ENCODE assay signal across 8 mouse cellular contexts in the genomic region with DNA sequence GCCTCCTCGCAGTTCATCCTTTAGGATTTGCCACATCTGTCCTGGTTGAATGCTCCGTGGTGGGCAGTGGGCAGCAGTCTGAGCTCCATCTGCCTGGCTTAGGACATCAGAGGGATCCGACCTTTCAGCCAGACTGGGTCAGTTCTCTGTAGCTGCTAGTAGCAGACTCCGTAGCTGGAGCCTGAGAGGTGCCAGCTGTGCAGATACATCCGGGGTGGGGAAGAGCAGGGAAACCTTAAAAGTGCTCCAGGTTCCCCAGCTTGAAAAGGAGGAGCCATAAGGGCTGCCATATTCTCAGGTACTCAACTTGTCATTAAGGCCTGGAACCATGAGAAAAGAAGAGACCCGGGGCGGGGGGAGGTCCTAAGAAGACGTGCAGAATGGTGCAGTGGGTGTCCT. TPM values are rescaled to one million over a fixed set of nuclear protein-coding genes. Genes with fewer than 3 reads are reported as not detected.
DNase-seq lines count a peak whose midpoint lies in the region; ATAC-seq and TF ChIP-seq lines count a peak whose summit lies in the region.

No protein-coding gene starts in this region.

- H3K27ac ChIP-seq in heart, embryonic 13.5 days (replicated peaks) = no peak overlapping the region
- no peak overlapping the region for H3K27ac ChIP-seq in MEL (ENCODE audit: control insufficient read depth, low read depth, low read length)
- H3K27ac ChIP-seq in hindbrain, embryonic 16.5 days (ENCODE audit: low read depth, low read length) = no peak overlapping the region
- H3K27ac ChIP-seq in midbrain, embryonic 12.5 days (replicated peaks) = no peak overlapping the region

- no peak for DNase-seq in heart, postnatal 36 days
- DNase-seq in MEL (ENCODE audit: low read depth, low spot score) = no peak
- no peak for DNase-seq in Muller cell, postnatal 12 days (ENCODE audit: inconsistent ontology term)
- no peak for DNase-seq in cerebellum, postnatal 4 days (ENCODE audit: low spot score in 2 of 2)
- no peak for DNase-seq in spleen, postnatal 10 days (ENCODE audit: low spot score in 2 of 2)

- H3K9ac ChIP-seq in heart, embryonic 13.5 days = peak overlapping the region; percentile 80
- peak overlapping the region; percentile 79 for H3K9ac ChIP-seq in MEL (ENCODE audit: control insufficient read depth, low read depth, low read length, poor library complexity, severe bottlenecking)
- peak overlapping the region; percentile 55; the same call in 1 of the 2 replicates for H3K9ac ChIP-seq in hindbrain, embryonic 16.5 days (ENCODE audit: low read depth, low read length)
- no peak overlapping the region for H3K9ac ChIP-seq in midbrain, embryonic 12.5 days (replicated peaks)

- peaks cover 10% of the 10 kb centered on the region for H3K9me3 ChIP-seq in heart, embryonic 13.5 days
- H3K9me3 ChIP-seq in MEL (replicated peaks; ENCODE audit: insufficient read depth, low read length) = no peaks in the 10 kb centered on the region
- H3K9me3 ChIP-seq in hindbrain, embryonic 16.5 days (ENCODE audit: control insufficient read depth, low read length) = no peaks in the 10 kb centered on the region
- H3K9me3 ChIP-seq in midbrain, embryonic 12.5 days = peaks cover 8% of the 10 kb centered on the region; the same call in 1 of the 2 replicates

- peaks cover 45% of the 10 kb centered on the region for H3K36me3 ChIP-seq in heart, embryonic 13.5 days
- H3K36me3 ChIP-seq in MEL (ENCODE audit: control insufficient read depth in 1 of 2, insufficient read depth in 2 of 2, low read length in 2 of 2) = 0 out of 4 replicates have a peak, but pooled peaks cover 0 to 2% of the 10 kb centered on the region in 2 experiments
- no peaks in the 10 kb centered on the region; the same call in 1 of the 2 replicates for H3K36me3 ChIP-seq in hindbrain, embryonic 16.5 days (ENCODE audit: control insufficient read depth, insufficient read depth, low read length)
- H3K36me3 ChIP-seq in midbrain, embryonic 12.5 days = peaks cover 15% of the 10 kb centered on the region

- H3K4me2 ChIP-seq in heart, embryonic 13.5 days = peak overlapping the region; percentile 99
- H3K4me2 ChIP-seq in hindbrain, embryonic 16.5 days (ENCODE audit: low read length) = peak overlapping the region; percentile 67
- H3K4me2 ChIP-seq in midbrain, embryonic 12.5 days (replicated peaks) = peak overlapping the region; percentile 69

- 0 out of 2 replicates have a peak, but pooled peaks have one; percentile 12 for ATAC-seq in heart, embryonic 13.5 days (ENCODE audit: extremely low read depth, insufficient number of reproducible peaks, low FRiP score, low TSS enrichment)
- 0 out of 2 replicates have a peak, but pooled peaks have one; percentile 18 for ATAC-seq in hindbrain, embryonic 16.5 days
- ATAC-seq in midbrain, embryonic 12.5 days (ENCODE audit: low FRiP score, low read depth) = no peak

- H3K4me1 ChIP-seq in heart, embryonic 13.5 days = peaks cover 11% of the 10 kb centered on the region
- H3K4me1 ChIP-seq in MEL (ENCODE audit: control insufficient read depth in 1 of 2, insufficient read depth in 2 of 2, low read length in 2 of 2) = peaks cover 0 to 8% of the 10 kb centered on the region in 2 experiments; a peak in 2 of 4 replicates
- peaks cover 7% of the 10 kb centered on the region for H3K4me1 ChIP-seq in hindbrain, embryonic 16.5 days (ENCODE audit: control insufficient read depth, insufficient read depth, low read depth, low read length)
- H3K4me1 ChIP-seq in midbrain, embryonic 12.5 days = peaks cover 10% of the 10 kb centered on the region

- TF ChIP-seq CTCF in MEL (IDR thresholded peaks at IDR 0.05 in 2 of 3, conservative IDR thresholded peaks at IDR 0.05 in 1 of 3; ENCODE audit: control insufficient read depth in 1 of 3, insufficient read depth in 1 of 3, low read depth in 2 of 3, low read length in 3 of 3, poor library complexity in 1 of 3, severe bottlenecking in 1 of 3) = no peak

- H3K4me3 ChIP-seq in heart, embryonic 13.5 days = peak overlapping the region; percentile 60
- H3K4me3 ChIP-seq in MEL (ENCODE audit: control insufficient read depth in 1 of 2, insufficient read depth in 1 of 2, low read depth in 2 of 2, low read length in 2 of 2) = peak overlapping the region; percentile 31 to 70; a peak in 3 of 4 replicates
- H3K4me3 ChIP-seq in hindbrain, embryonic 16.5 days (ENCODE audit: low read length) = peak overlapping the region; percentile 39
- H3K4me3 ChIP-seq in midbrain, embryonic 12.5 days = peak overlapping the region; percentile 42

- intact Hi-C loops in heart, postnatal 36 days (cut with DNase I) = loop anchor here (5.0 kb wide), 1 partner anchor 116 kb away; no protein-coding TSS in a partner anchor

- no peak for TF ChIP-seq EP300 in MEL (IDR thresholded peaks at IDR 0.05; ENCODE audit: low read depth in 1 of 2, low read length in 2 of 2)

- peaks cover 4% of the 10 kb centered on the region for H3K79me2 ChIP-seq in MEL (ENCODE audit: control insufficient read depth, insufficient read depth, low read length, poor library complexity)

- WGBS in heart, embryonic 13.5 days = 27% methylated on average over 8 of the region's 8 CpGs
- WGBS in hindbrain, embryonic 16.5 days = 28% methylated on average over 8 of the region's 8 CpGs
- WGBS in midbrain, embryonic 12.5 days = 33% methylated on average over 8 of the region's 8 CpGs

- TF ChIP-seq POLR2A in MEL (IDR thresholded peaks at IDR 0.05; ENCODE audit: control insufficient read depth in 1 of 2, insufficient read depth in 1 of 2, low read depth in 1 of 2, low read length in 2 of 2, poor library complexity in 1 of 2) = no peak

- no peak for TF ChIP-seq RAD21 in MEL (IDR thresholded peaks at IDR 0.05; ENCODE audit: low read depth, low read length)

- peaks cover 9% of the 10 kb centered on the region; the same call in 1 of the 2 replicates for H3K27me3 ChIP-seq in heart, embryonic 13.5 days (replicated peaks)
- H3K27me3 ChIP-seq in MEL (ENCODE audit: control insufficient read depth in 1 of 2, insufficient read depth in 2 of 2, low read length in 2 of 2) = no peaks in the 10 kb centered on the region
- H3K27me3 ChIP-seq in hindbrain, embryonic 16.5 days (replicated peaks; ENCODE audit: control insufficient read depth, insufficient read depth, low read length) = peaks cover 7% of the 10 kb centered on the region
- H3K27me3 ChIP-seq in midbrain, embryonic 12.5 days = peaks cover 33% of the 10 kb centered on the region

TF ChIP-seq in MEL, 35 proteins besides CTCF, POLR2A, EP300 and RAD21 (continues in another document):
- TF ChIP-seq ZKSCAN1 (IDR thresholded peaks at IDR 0.05; ENCODE audit: low read depth, low read length) (no peak), RCOR1 (IDR thresholded peaks at IDR 0.05; ENCODE audit: low read depth, low read length) (no peak), POLR2AphosphoS5 (IDR thresholded peaks at IDR 0.05; ENCODE audit: borderline replicate concordance, low read depth, low read length) (no peak), JUND (IDR thresholded peaks at IDR 0.05; ENCODE audit: low read depth, low read length) (no peak), MAX (IDR thresholded peaks at IDR 0.05; ENCODE audit: low read length) (no peak)

RNA-seq across cellular contexts. Expression of a gene that starts 0.4 kb away (rescaled TPM):
- 1.3 and 1.8 TPM in 2 replicates for polyA plus RNA-seq in heart, embryonic 13.5 days (2015; fragmentation: Nextera tagmentation; extraction: Ambion mirVana)
- not detected for total RNA-seq in heart, postnatal 36 days (2021)
- 4.6 and 5.5 TPM in 2 replicates for total RNA-seq in MEL (2012; rRNA removed)
- 1 to 10 TPM in 1 of 2 experiments, not detected in 1; 9.1 TPM for polyA plus RNA-seq in MEL (2012; ENCODE audit: insufficient read depth in 1 of 2, insufficient read length in 2 of 2, low read depth in 1 of 2, low replicate concordance in 2 of 2, missing spikeins in 1 of 2)
- polyA plus RNA-seq in hindbrain, embryonic 16.5 days (2015; fragmentation: Nextera tagmentation; extraction: Ambion mirVana) = 0.21 and 0.31 TPM in 2 replicates
- 0.48 and 0.59 TPM in 2 replicates for polyA plus RNA-seq in midbrain, embryonic 12.5 days (2016; fragmentation: Nextera tagmentation; extraction: Ambion mirVana)

RNA-seq across cellular contexts. Expression of a gene that starts 15.0 kb away (rescaled TPM):
- 43.7 and 48.6 TPM in 2 replicates for polyA plus RNA-seq in heart, embryonic 13.5 days (2015; fragmentation: Nextera tagmentation; extraction: Ambion mirVana)
- 10 to 100 TPM; 36.6 to 48.8 TPM for total RNA-seq in heart, postnatal 36 days (2021)
- not detected in 2 replicates for total RNA-seq in MEL (2012; rRNA removed)
- not detected for polyA plus RNA-seq in MEL (2012; ENCODE audit: insufficient read depth in 1 of 2, insufficient read length in 2 of 2, low read depth in 1 of 2, low replicate concordance in 2 of 2, missing spikeins in 1 of 2)
- 0.30 and 0.54 TPM in 2 replicates for polyA plus RNA-seq in hindbrain, embryonic 16.5 days (2015; fragmentation: Nextera tagmentation; extraction: Ambion mirVana)
- polyA plus RNA-seq in midbrain, embryonic 12.5 days (2016; fragmentation: Nextera tagmentation; extraction: Ambion mirVana) = 0.11 TPM in 1 of 2 replicates, not detected in the other

RNA-seq across cellular contexts. Expression of a gene that starts 32.8 kb away (rescaled TPM):
- 92.0 and 107 TPM in 2 replicates for polyA plus RNA-seq in heart, embryonic 13.5 days (2015; fragmentation: Nextera tagmentation; extraction: Ambion mirVana)
- total RNA-seq in heart, postnatal 36 days (2021) = 10 to 100 TPM; 47.4 to 51.9 TPM
- total RNA-seq in MEL (2012; rRNA removed) = 110 and 131 TPM in 2 replicates
- polyA plus RNA-seq in MEL (2012; ENCODE audit: insufficient read depth in 1 of 2, insufficient read length in 2 of 2, low read depth in 1 of 2, low replicate concordance in 2 of 2, missing spikeins in 1 of 2) = 100 to 1,000 TPM in 1 of 2 experiments, not detected in 1; 145 TPM
- 140 and 145 TPM in 2 replicates for polyA plus RNA-seq in hindbrain, embryonic 16.5 days (2015; fragmentation: Nextera tagmentation; extraction: Ambion mirVana)
- 153 and 155 TPM in 2 replicates for polyA plus RNA-seq in midbrain, embryonic 12.5 days (2016; fragmentation: Nextera tagmentation; extraction: Ambion mirVana)

RNA-seq across cellular contexts. Expression of a gene that starts 43.9 kb away (rescaled TPM):
- 0.07 TPM in 1 of 2 replicates, not detected in the other for polyA plus RNA-seq in heart, embryonic 13.5 days (2015; fragmentation: Nextera tagmentation; extraction: Ambion mirVana)
- under 1 TPM in 1 of 2 experiments, not detected in 1; 0.05 TPM for total RNA-seq in heart, postnatal 36 days (2021)
- total RNA-seq in MEL (2012; rRNA removed) = 1.7 and 2.0 TPM in 2 replicates
- 1 to 10 TPM in 1 of 2 experiments, not detected in 1; 2.1 TPM for polyA plus RNA-seq in MEL (2012; ENCODE audit: insufficient read depth in 1 of 2, insufficient read length in 2 of 2, low read depth in 1 of 2, low replicate concordance in 2 of 2, missing spikeins in 1 of 2)
- polyA plus RNA-seq in hindbrain, embryonic 16.5 days (2015; fragmentation: Nextera tagmentation; extraction: Ambion mirVana) = 0.05 and 0.14 TPM in 2 replicates
- 0.08 and 0.09 TPM in 2 replicates for polyA plus RNA-seq in midbrain, embryonic 12.5 days (2016; fragmentation: Nextera tagmentation; extraction: Ambion mirVana)

RNA-seq across cellular contexts. Expression of a gene that starts 48.0 kb away (rescaled TPM):
- polyA plus RNA-seq in heart, embryonic 13.5 days (2015; fragmentation: Nextera tagmentation; extraction: Ambion mirVana) = 61.5 and 70.9 TPM in 2 replicates
- total RNA-seq in heart, postnatal 36 days (2021) = 10 to 100 TPM; 18.0 to 20.1 TPM
- 33.8 and 38.8 TPM in 2 replicates for total RNA-seq in MEL (2012; rRNA removed)
- 10 to 100 TPM in 1 of 2 experiments, not detected in 1; 47.9 TPM for polyA plus RNA-seq in MEL (2012; ENCODE audit: insufficient read depth in 1 of 2, insufficient read length in 2 of 2, low read depth in 1 of 2, low replicate concordance in 2 of 2, missing spikeins in 1 of 2)
- 138 and 150 TPM in 2 replicates for polyA plus RNA-seq in hindbrain, embryonic 16.5 days (2015; fragmentation: Nextera tagmentation; extraction: Ambion mirVana)
- polyA plus RNA-seq in midbrain, embryonic 12.5 days (2016; fragmentation: Nextera tagmentation; extraction: Ambion mirVana) = 432 and 455 TPM in 2 replicates

Comparison
In these comparisons a context has a peak if more than half of its experiments do, and no peak if none do; other contexts are left out.
1. RNA of a gene that starts 15.0 kb away (polyA plus RNA-seq): 43.7 to 48.6 TPM in heart, embryonic 13.5 days; 0.30 to 0.54 TPM in hindbrain, embryonic 16.5 days, 0.11 TPM in midbrain, embryonic 12.5 days and not detected in MEL; every median in the first group is over 10 times any median in the second.
2. Peak in every context shown above with its lines, with median percentiles within 50 percentile points of each other: H3K4me2 ChIP-seq and H3K4me3 ChIP-seq.